ENCODE assay signal across 8 mouse cellular contexts in the genomic region with DNA sequence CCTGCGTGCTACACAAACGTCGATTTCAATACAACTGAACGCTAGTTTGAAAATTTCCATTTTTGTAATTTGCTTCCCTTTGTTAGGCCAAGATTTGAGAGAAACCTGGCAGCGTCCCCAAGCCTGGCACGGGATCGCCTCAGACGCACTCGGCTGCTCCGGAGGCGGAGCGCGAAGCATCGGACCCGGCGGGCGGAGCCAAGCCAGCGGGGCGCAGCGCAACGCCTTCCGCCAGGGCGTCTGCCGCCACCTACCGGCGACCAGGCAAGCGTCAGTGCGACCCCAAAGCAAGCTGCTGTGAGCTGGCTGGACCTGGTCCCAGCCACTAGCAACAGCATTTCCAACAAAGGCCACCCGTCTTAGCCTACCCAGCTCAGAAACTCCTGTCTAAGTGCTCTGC.
DNase-seq lines count a peak whose midpoint lies in the region; ATAC-seq and TF ChIP-seq lines count a peak whose summit lies in the region.

No protein-coding gene starts in this region.

- H3K4me3 ChIP-seq in bone marrow, adult 2 months (replicated peaks; ENCODE audit: control insufficient read depth, low read depth, low read length): peak overlapping the region; percentile 46
- peak overlapping the region; percentile 42 for H3K4me3 ChIP-seq in embryonic facial prominence, embryonic 15.5 days (replicated peaks)
- H3K4me3 ChIP-seq in kidney, embryonic 14.5 days (ENCODE audit: low read length): peak overlapping the region; percentile 39
- peak overlapping the region; percentile 38 for H3K4me3 ChIP-seq in limb, embryonic 14.5 days (replicated peaks; ENCODE audit: low read length)
- peak overlapping the region; percentile 41 for H3K4me3 ChIP-seq in midbrain, embryonic 16.5 days (ENCODE audit: low read depth, low read length)
- H3K4me3 ChIP-seq in spleen, adult 2 months (ENCODE audit: extremely low read depth, insufficient read depth, insufficient read length): peak overlapping the region; percentile 37

- 0 out of 2 replicates have a peak, but pooled peaks cover 4% of the 10 kb centered on the region for H3K9me3 ChIP-seq in embryonic facial prominence, embryonic 15.5 days (replicated peaks)
- peaks cover 5% of the 10 kb centered on the region; the same call in 1 of the 2 replicates for H3K9me3 ChIP-seq in kidney, embryonic 14.5 days (ENCODE audit: control insufficient read depth, low read length)
- no peaks in the 10 kb centered on the region; the same call in 1 of the 2 replicates for H3K9me3 ChIP-seq in limb, embryonic 14.5 days (ENCODE audit: control insufficient read depth, low read length)
- peaks cover 3% of the 10 kb centered on the region; the same call in 1 of the 2 replicates for H3K9me3 ChIP-seq in midbrain, embryonic 16.5 days (replicated peaks; ENCODE audit: control insufficient read depth, low read length, poor library complexity, severe bottlenecking)

- peak; percentile 90 for ATAC-seq in embryonic facial prominence, embryonic 15.5 days (ENCODE audit: insufficient number of reproducible peaks, low FRiP score, low TSS enrichment, low read depth)
- peak; percentile 94 for ATAC-seq in kidney, embryonic 14.5 days (ENCODE audit: low FRiP score, low TSS enrichment)
- ATAC-seq in limb, embryonic 14.5 days (ENCODE audit: low FRiP score, low read depth): peak; percentile 85
- peak; percentile 96 for ATAC-seq in midbrain, embryonic 16.5 days

- under 1% methylated on average over 29 of the region's 29 CpGs for WGBS in bone marrow, adult 2 months
- WGBS in embryonic facial prominence, embryonic 15.5 days: under 1% methylated on average over 29 of the region's 29 CpGs
- under 1% methylated on average over 29 of the region's 29 CpGs for WGBS in kidney, embryonic 14.5 days
- 1% methylated on average over 29 of the region's 29 CpGs for WGBS in limb, embryonic 14.5 days
- WGBS in midbrain, embryonic 16.5 days: under 1% methylated on average over 29 of the region's 29 CpGs
- under 1% methylated on average over 29 of the region's 29 CpGs for WGBS in spleen, adult 2 months

- peak overlapping the region; percentile 63 for H3K4me2 ChIP-seq in embryonic facial prominence, embryonic 15.5 days (replicated peaks)
- H3K4me2 ChIP-seq in kidney, embryonic 14.5 days (replicated peaks; ENCODE audit: low read depth, low read length): peak overlapping the region; percentile 69
- peak overlapping the region; percentile 79 for H3K4me2 ChIP-seq in limb, embryonic 14.5 days (replicated peaks; ENCODE audit: low read depth, low read length, severe bottlenecking)
- peak overlapping the region; percentile 65 for H3K4me2 ChIP-seq in midbrain, embryonic 16.5 days (ENCODE audit: low read length)

- TF ChIP-seq CTCF in bone marrow, adult 2 months (IDR thresholded peaks at IDR 0.05; ENCODE audit: control insufficient read depth, insufficient read depth, low read length): peak; percentile 92
- peak; percentile 95 for TF ChIP-seq CTCF in spleen, adult 2 months (IDR thresholded peaks at IDR 0.05; ENCODE audit: extremely low read depth, insufficient read depth, insufficient read length, insufficient replicate concordance)

- no peak overlapping the region for H3K27ac ChIP-seq in bone marrow, adult 2 months (ENCODE audit: control insufficient read depth, insufficient read depth, low read depth, low read length, poor library complexity)
- peak overlapping the region; percentile 90 for H3K27ac ChIP-seq in embryonic facial prominence, embryonic 15.5 days (replicated peaks)
- H3K27ac ChIP-seq in kidney, embryonic 14.5 days (ENCODE audit: low read depth, low read length): peak overlapping the region; percentile 33; the same call in 1 of the 2 replicates
- peak overlapping the region; percentile 88 for H3K27ac ChIP-seq in limb, embryonic 14.5 days (replicated peaks; ENCODE audit: low read depth, low read length)
- peak overlapping the region; percentile 80 for H3K27ac ChIP-seq in midbrain, embryonic 16.5 days (ENCODE audit: low read length)
- H3K27ac ChIP-seq in spleen, adult 2 months (ENCODE audit: insufficient read depth, low read length): no peak overlapping the region

- no peaks in the 10 kb centered on the region for H3K36me3 ChIP-seq in embryonic facial prominence, embryonic 15.5 days
- no peaks in the 10 kb centered on the region for H3K36me3 ChIP-seq in kidney, embryonic 14.5 days (ENCODE audit: control insufficient read depth, insufficient read depth, low read length)
- H3K36me3 ChIP-seq in limb, embryonic 14.5 days (ENCODE audit: control insufficient read depth, insufficient read depth, low read length): no peaks in the 10 kb centered on the region
- no peaks in the 10 kb centered on the region for H3K36me3 ChIP-seq in midbrain, embryonic 16.5 days (ENCODE audit: control insufficient read depth, insufficient read depth, low read length)
- no peaks in the 10 kb centered on the region for H3K36me3 ChIP-seq in spleen, adult 2 months (ENCODE audit: control insufficient read depth, insufficient read depth, low read length)

- H3K27me3 ChIP-seq in embryonic facial prominence, embryonic 15.5 days: no peaks in the 10 kb centered on the region
- H3K27me3 ChIP-seq in kidney, embryonic 14.5 days (ENCODE audit: control insufficient read depth, insufficient read depth, low read length): no peaks in the 10 kb centered on the region
- no peaks in the 10 kb centered on the region for H3K27me3 ChIP-seq in limb, embryonic 14.5 days (ENCODE audit: control insufficient read depth, insufficient read depth, low read length)
- H3K27me3 ChIP-seq in midbrain, embryonic 16.5 days (ENCODE audit: control insufficient read depth, insufficient read depth, low read depth, low read length): no peaks in the 10 kb centered on the region
- 0 out of 2 replicates have a peak, but pooled peaks cover 3% of the 10 kb centered on the region for H3K27me3 ChIP-seq in spleen, adult 2 months (ENCODE audit: control insufficient read depth, insufficient read depth, low read length)

- peak; percentile 53; the same call in 1 of the 2 replicates for TF ChIP-seq POLR2A in bone marrow, adult 2 months (IDR thresholded peaks at IDR 0.05; ENCODE audit: borderline replicate concordance, control insufficient read depth, low read depth, low read length)
- no peak for TF ChIP-seq POLR2A in limb, embryonic 14.5 days (IDR thresholded peaks at IDR 0.05; ENCODE audit: borderline replicate concordance, extremely low read depth, insufficient read depth, insufficient read length)
- TF ChIP-seq POLR2A in spleen, adult 2 months (IDR thresholded peaks at IDR 0.05; ENCODE audit: low read depth, low read length): no peak

- peak; percentile 76 for DNase-seq in 416B (ENCODE audit: low read depth)
- DNase-seq in heart, adult 9 months (ENCODE audit: low spot score in 2 of 2): peak; percentile 90 to 94
- DNase-seq in limb, embryonic 14.5 days (ENCODE audit: low spot score): peak; percentile 93
- peak; percentile 58 to 87 for DNase-seq in spleen, adult 2 months (ENCODE audit: low read depth in 1 of 2, low spot score in 2 of 2)

- H3K4me1 ChIP-seq in bone marrow, adult 2 months (ENCODE audit: control insufficient read depth, insufficient read depth, low read length): no peaks in the 10 kb centered on the region
- peaks cover 20% of the 10 kb centered on the region for H3K4me1 ChIP-seq in embryonic facial prominence, embryonic 15.5 days
- peaks cover 6% of the 10 kb centered on the region; the same call in 1 of the 2 replicates for H3K4me1 ChIP-seq in kidney, embryonic 14.5 days (ENCODE audit: control insufficient read depth, insufficient read depth, low read length)
- H3K4me1 ChIP-seq in limb, embryonic 14.5 days (ENCODE audit: control insufficient read depth, insufficient read depth, low read length): peaks cover 31% of the 10 kb centered on the region
- H3K4me1 ChIP-seq in midbrain, embryonic 16.5 days (ENCODE audit: control insufficient read depth, insufficient read depth, low read length): peaks cover 7% of the 10 kb centered on the region; the same call in 1 of the 2 replicates
- H3K4me1 ChIP-seq in spleen, adult 2 months (ENCODE audit: control insufficient read depth, insufficient read depth, insufficient read length): no peaks in the 10 kb centered on the region

- no peak overlapping the region for H3K9ac ChIP-seq in embryonic facial prominence, embryonic 15.5 days
- peak overlapping the region; percentile 53; the same call in 1 of the 2 replicates for H3K9ac ChIP-seq in kidney, embryonic 14.5 days (ENCODE audit: low read depth, low read length)
- H3K9ac ChIP-seq in limb, embryonic 14.5 days (ENCODE audit: low read depth, low read length, severe bottlenecking): peak overlapping the region; percentile 63
- H3K9ac ChIP-seq in midbrain, embryonic 16.5 days (ENCODE audit: low read depth, low read length): peak overlapping the region; percentile 59

Comparison
In these comparisons a context has a peak if more than half of its experiments do, and no peak if none do; other contexts are left out.
1. H3K27ac ChIP-seq: peak in embryonic facial prominence, embryonic 15.5 days (single experiment), kidney, embryonic 14.5 days (single experiment), limb, embryonic 14.5 days (single experiment) and midbrain, embryonic 16.5 days (single experiment); none in bone marrow, adult 2 months (single experiment) and spleen, adult 2 months (single experiment).
2. Peak in every context shown above with its lines, with median percentiles within 50 percentile points of each other: DNase-seq, H3K4me3 ChIP-seq, ATAC-seq and H3K4me2 ChIP-seq.